Mouse (Mus musculus) CH12.LX (cell line): ENCODE results near the gene Prdm2.

ENCODE experiments used
- CHD2 ChIP-seq: IDR thresholded peaks from 2 replicates; pipeline ENCODE4 v1.6.1; 2011; ENCODE audit warnings: low read length, improper control_type of control experiment
- CTCF ChIP-seq, 2 experiments: IDR thresholded peaks in 1 of 2; conservative IDR thresholded peaks in 1 of 2; 2 replicates each; pipeline ENCODE4 v1.5.1; 2011 to 2012; ENCODE audit warnings: low read depth in 2 of 2, low read length in 2 of 2, improper control_type of control experiment in 1 of 2, inconsistent platforms in 1 of 2, mild to moderate bottlenecking in 1 of 2, moderate library complexity in 1 of 2
- ELF1 ChIP-seq: IDR thresholded peaks from 2 replicates; pipeline ENCODE4 v1.6.1; 2014; ENCODE audit warnings: low read depth, mild to moderate bottlenecking, inconsistent platforms, low read length, improper control_type of control experiment
- EP300 ChIP-seq: IDR thresholded peaks from 2 replicates; pipeline ENCODE4 v1.6.1; 2011; ENCODE audit warnings: low read length, improper control_type of control experiment
- MYC ChIP-seq: IDR thresholded peaks from 2 replicates; pipeline ENCODE4 v1.6.1; 2011; ENCODE audit warnings: low read depth, mild to moderate bottlenecking, improper control_type of control experiment, low read length
- PAX5 ChIP-seq: IDR thresholded peaks from 2 replicates; pipeline ENCODE4 v1.6.1; 2012; ENCODE audit warnings: low read length, inconsistent platforms, mixed read lengths
- RCOR1 ChIP-seq: conservative IDR thresholded peaks from 2 replicates; pipeline ENCODE4 v1.6.1; 2012; ENCODE audit warnings: low read depth, mild to moderate bottlenecking, inconsistent platforms, low read length, improper control_type of control experiment
- TCF12 ChIP-seq: IDR thresholded peaks from 2 replicates; pipeline ENCODE4 v1.6.1; 2014; ENCODE audit warnings: low read depth, mild to moderate bottlenecking, inconsistent platforms, low read length, improper control_type of control experiment
- UBTF ChIP-seq: IDR thresholded peaks from 2 replicates; pipeline ENCODE4 v1.6.1; 2012; ENCODE audit warnings: low read depth, mild to moderate bottlenecking, inconsistent platforms, low read length, improper control_type of control experiment, moderate library complexity
- ZC3H11A ChIP-seq: IDR thresholded peaks from 2 replicates; pipeline ENCODE4 v1.6.1; 2012; ENCODE audit warnings: low read depth, mild to moderate bottlenecking, inconsistent platforms, low read length, improper control_type of control experiment

DNA sequence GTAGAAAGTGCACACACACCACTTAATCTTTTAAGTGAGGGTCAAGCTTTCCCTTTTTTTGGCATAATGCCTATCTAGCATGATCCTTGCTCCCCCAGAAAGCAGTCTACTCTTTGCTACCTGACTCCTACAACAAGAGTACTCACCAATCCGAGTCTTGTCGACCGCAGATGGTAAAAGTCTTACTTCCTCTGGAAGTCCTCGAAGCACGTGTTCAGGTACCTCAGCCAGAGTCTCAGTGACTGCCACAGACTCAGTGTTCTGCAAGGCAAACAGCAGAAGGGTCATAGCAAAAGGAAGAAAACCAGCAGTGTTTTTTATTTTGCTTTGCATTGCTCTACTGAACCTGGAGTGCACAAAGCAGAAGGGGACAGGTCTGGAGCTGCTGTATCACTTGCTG is 32.1 kb downstream of the Prdm2 start:
- TF ChIP-seq RCOR1, result no peak
- TF ChIP-seq EP300, result peak; percentile 40; the same call in 1 of the 2 replicates
- TF ChIP-seq CTCF (conservative IDR thresholded peaks at IDR 0.05 in 1 of 2, IDR thresholded peaks at IDR 0.05 in 1 of 2; ENCODE audit: low read depth in 2 of 2, low read length in 2 of 2), result no peak
- TF ChIP-seq PAX5, result no peak
- TF ChIP-seq CHD2, result no peak
- no peak for TF ChIP-seq ELF1
- TF ChIP-seq TCF12, result no peak
- peak; percentile 96 for TF ChIP-seq MYC
- no peak for TF ChIP-seq UBTF
- TF ChIP-seq ZC3H11A, result no peak
